Mouse (Mus musculus) left cerebral cortex, adult 18-20 months (tissue): ENCODE data around the gene Opn1sw. TPM values are rescaled to one million over a fixed set of nuclear protein-coding genes. Genes with fewer than 3 reads are reported as not detected.
"Not testable (repeated sequence)": the region's sequence is repeated elsewhere in the genome, so short reads cannot be mapped to it uniquely, and the experiment has no call there.

Experiments used
- DNase-seq, 2 experiments: peaks; one replicate each; pipeline ENCODE4 v3.0.0; 2021 to 2022; ENCODE audit warnings: low spot score in 2 of 2, mixed read lengths in 1 of 2
- total RNA-seq, 2 experiments: library from RNA; stranded (reverse); gene quantifications; 2 replicates each; pipeline ENCODE4 v1.2.3; 2021

The Opn1sw gene
- total RNA-seq, 2 experiments from 2014 or later = 0.14 to 0.30 TPM

DNA sequence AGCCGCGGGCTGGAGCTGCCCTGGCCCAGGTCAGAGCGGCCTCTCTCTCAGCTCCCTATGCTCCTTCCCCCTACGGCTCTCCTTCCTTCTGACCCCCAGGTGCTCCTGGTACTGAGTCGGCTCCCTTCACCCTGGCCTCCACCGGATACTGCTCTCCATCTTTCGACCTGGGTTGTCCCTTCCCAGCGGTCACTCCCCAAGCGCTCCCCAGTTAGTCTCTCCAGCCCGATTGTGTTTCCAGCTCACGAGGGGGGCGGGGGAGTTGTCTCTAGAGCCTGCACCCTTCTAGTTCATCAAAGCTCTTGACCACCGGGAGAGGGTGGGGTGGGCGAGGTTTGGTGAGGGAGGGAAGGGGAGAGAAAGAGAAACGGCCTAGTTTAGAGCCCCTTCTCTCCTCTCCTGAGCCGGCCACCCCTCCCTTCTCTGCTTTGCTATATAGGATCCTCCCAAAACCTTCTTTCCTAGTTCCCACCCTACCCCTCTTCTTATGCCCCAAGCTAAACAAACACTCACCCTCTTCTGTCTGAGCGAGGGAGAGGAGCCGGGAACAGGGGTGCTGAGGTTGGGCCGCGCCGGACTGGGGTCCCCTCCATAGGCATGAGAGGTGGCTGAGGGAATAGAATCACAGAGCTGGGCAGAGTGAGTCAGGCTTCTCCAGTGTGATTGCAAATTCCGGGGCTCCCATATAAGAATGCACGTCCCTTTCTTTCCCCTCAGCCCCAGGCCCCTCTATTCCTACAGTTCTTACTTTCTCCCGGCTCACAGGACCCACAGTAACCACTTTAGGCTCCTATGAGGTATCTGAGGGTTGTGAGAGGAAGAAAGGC, 8.7 kb upstream of the Opn1sw start:
- DNase-seq = peak in 1 of 2 experiments; percentile 31

- DNase-seq = peak; percentile 78 to 87
These were observed 7.8 kb upstream of the Opn1sw start, which contains the start of gene Ccdc136 for GRCm38 (mm10) chr6:29395910-29396713. Ccdc136 (plus strand) TSS chr6:29396309.

DNA sequence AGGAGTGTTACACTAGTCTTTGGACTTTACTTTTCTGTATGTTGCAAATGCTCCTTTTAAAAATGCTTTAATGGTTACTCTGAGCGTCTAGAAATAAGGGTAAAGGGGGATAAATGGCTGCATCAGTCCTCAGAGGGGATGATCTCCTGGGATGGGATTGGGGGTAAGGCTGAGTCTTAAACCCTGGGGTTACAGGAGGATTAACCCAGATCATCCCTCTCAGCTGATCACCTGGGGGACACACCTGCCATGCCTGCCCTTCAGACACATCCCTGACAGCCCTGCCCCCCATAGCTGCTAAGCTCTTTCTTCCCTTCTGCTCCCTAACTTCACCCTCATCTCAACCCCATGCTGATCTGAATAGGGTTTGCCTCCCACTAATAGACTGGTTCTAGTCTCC, 6.0 kb upstream of the Opn1sw start:
- no peak for DNase-seq

- no peak for DNase-seq
These were observed 3.5 kb upstream of the Opn1sw start for GRCm38 (mm10) chr6:29391802-29392201.

DNA sequence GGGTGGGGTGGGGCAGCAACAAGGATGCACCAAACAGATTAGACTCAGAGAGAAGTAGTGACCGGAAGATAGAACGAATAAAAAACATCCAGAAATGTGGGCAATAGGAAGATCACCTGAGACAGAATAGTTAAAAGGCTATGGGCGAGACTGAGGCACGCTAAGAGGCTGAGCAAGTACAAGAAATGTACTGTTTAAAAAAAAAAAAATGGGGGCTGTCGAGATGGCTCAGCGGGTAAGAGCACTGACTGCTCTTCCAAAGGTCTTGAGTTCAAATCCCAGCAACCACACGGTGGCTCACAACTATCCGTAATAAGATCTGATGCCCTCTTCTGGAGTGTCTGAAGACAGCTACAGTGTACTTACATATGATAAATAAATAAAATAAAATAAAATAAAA, 3.0 kb upstream of the Opn1sw start:
- DNase-seq = not testable (repeated sequence)

- DNase-seq = not testable (repeated sequence)
These were observed 2.2 kb upstream of the Opn1sw start for GRCm38 (mm10) chr6:29390500-29390899.

GRCm38 (mm10) chr6:29389425-29389824, 1.2 kb upstream of the Opn1sw start:
- DNase-seq = no peak

DNA sequence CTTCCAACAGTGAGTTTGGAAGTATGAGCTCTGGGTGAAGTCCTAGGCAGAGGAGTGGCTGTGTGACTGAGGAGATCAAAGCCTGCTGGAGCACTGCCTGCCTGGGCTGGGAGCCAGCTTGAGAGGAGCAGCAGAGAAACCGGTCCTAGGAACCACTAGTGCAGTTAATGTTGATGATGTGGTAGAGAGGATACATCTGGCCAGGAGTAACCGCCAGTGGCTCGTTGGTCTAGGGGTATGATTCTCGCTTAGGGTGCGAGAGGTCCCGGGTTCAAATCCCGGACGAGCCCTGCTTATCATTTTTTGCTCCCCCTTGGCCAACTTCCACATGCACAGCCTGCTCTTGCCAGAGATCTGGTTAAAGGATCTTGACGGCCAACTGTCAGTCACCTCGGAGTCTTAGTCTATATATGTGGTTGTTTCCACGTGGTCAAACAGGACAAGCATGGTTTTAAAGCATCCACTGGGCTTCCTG, 375 bp upstream of the Opn1sw start:
- DNase-seq = peak; percentile 73 to 82

GRCm38 (mm10) chr6:29382442-29382841, 5.8 kb downstream of the Opn1sw start:
- DNase-seq = no peak

GRCm38 (mm10) chr6:29379954-29380353, 8.3 kb downstream of the Opn1sw start:
- no peak for DNase-seq

DNA sequence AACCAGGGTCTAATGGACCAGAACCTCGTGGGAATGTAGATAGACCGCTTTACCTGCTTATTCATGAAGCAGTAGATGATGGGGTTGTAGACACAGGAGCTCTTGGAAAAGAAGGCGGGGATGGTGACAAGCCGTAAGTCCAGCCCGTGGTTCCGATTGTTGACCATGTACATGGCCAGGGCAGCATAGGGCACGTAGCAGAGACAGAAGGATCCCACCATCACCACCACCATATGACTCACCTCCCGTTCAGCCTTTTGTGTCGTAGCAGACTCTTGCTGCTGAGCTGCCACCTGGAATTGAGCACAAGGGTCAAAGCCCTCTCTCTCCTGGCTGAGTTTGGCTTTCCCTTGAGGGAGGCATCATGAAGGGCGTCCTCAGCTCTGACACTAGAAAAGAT, 9.6 kb downstream of the Opn1sw start:
- no peak for DNase-seq

GRCm38 (mm10) chr6:29377386-29377785, 10.9 kb downstream of the Opn1sw start:
- DNase-seq = no peak

DNA sequence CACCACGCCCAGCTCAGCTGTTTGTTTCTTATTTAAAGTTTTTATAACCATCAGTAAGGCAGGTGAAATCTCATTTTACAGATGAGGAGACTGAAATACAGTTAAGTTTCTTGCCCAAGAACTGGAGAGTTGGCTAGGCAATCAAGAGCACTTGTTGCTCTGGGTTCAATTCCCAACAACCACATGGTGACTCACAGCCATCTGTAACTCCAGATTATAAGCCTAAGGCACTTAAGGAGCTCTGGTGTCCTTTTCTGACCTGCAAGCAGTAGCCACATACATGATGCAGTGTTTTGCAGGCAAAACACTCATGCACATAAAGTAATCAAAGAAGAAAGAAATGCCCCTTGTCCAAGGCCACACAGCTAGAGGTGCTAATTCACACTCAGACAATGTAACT, 23.0 kb downstream of the Opn1sw start:
- no peak for DNase-seq

DNA sequence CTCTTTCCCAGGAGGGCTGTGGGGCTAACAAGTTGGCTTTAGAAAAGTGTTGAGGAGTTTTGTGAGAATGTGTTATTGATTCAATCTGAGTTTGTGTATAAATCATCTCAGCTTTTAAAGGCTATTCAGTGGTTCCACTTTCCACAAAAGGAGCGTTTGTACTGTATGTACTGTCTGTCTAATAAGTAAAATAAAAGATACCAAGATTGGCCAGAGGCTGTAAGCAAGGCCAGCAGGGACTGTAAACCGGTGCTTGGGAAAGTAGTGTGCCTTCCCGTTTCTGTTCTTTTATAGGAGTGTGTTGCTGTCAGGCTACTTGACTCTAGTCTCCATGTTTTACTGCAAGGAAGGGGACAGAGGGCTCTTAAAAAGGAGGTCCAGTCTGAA, 25.1 kb downstream of the Opn1sw start:
- no peak for DNase-seq

- no peak for DNase-seq
These were observed 25.8 kb downstream of the Opn1sw start for GRCm38 (mm10) chr6:29362246-29363128.

DNA sequence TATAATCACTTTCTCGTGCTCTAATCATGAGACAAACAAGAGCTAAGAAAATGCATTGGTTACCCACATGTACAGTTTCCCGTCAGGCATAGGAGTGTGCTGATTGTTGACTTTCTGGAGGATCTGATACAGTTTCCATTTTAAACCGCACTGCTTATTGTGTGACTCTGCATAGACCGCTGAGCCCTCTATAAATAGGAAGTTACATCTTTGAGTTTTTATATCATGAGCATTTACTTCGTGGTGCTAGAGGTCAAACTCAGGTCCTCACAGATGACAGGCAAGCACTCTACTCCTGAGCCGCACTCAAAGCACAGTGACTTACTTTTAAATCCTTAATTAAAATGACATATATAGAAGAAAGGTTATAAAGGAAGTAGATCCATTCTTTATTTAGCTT, 28.1 kb downstream of the Opn1sw start:
- no peak for DNase-seq

GRCm38 (mm10) chr6:29359386-29359785, 28.9 kb downstream of the Opn1sw start:
- DNase-seq = no peak

DNA sequence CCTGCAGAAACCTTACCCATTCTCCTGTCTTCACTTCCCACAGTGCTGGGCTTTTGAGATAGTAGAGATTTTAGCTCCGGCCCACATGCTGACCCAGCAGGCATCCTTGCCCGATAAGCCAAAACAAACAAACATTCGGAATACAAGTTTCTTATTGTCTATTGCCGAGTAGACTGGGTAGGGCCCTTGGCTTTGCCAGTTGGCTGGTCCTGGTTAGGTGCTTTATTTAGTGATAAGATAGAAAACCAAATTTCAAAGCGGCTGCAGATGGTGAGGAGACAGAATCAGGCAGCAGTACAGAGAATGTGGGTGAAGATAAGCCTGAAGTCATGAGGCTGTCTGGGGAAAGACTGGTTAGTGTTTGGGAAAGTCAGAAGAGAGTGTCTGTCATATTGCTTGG, 35.5 kb downstream of the Opn1sw start:
- DNase-seq = no peak

DNA sequence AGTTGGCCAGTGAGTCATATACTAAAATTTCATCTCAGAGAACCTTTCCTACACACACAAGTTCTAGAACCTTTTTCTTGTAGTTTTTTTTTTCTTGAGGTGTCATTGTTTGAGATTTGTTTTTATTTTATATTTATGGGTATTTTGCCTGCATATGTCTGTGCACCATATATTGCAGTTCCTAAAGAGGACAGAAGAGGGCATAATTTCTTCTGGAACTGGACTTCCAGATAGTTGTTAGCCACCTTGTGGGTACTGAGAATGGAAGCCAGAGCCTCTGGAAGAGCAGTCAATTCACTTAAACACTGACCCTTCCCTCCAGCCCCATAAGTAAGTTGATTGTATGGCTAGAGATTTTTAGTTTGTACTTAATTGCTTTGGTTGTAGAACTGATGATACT, 36.7 kb downstream of the Opn1sw start:
- no peak for DNase-seq

DNA sequence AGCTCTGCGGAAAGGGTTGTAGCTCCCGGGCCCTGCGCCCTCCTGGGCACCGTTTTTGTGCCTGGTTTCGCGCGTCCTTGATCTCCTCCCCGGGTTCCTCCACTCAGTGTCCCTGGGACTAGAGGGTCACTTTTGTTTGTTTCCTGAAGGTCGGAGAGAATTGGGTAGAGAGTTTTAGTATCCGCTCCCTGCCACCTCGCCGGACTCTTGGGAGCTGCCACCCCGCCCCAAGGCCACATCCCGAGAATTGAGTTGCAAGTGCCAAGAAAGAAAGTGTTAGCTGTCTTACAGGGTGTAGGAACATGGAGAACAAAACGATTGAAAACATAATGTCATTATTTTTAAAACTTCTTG, 39.9 kb downstream of the Opn1sw start:
- DNase-seq = no peak

DNA sequence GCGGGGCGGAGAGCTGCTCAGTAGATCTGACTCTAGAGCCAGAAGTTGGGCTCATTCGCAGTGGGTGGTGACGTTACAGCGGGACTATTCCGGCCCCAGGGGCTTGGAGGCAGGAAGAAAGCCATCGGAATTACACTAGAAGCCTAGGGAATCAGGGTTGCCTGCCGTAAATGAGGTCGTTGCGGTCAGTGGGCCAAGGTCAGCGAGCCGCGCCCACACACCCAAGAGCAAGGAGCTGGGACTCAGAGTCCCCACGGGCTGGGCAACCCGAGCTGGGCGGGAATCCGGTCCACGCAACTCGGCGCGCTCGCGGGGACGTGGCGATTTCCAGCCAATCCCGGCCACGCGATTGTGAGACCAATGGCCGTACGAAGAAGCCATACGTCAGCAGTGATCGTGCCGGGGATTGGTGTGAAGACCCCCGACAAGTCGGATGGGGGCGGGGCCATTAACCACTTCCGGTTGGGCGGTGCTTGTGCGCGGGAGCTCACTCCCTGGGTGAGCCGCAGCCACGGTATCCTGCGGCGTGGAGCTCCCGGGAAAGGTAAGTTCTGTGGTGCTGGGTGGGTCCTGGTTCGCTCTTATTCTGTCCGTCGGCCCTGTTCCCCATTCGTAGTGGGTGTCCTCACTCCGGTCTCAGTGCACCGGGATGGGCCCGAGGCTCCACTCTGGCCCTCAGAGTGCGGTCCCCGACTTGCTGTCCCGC, 40.5 kb downstream of the Opn1sw start, which contains the start of gene Calu:
Calu (plus strand) TSS at position 405 of the 706 bp plus-strand sequence.
- DNase-seq = peak; percentile 100
